Mouse (Mus musculus) adrenal gland (tissue): ENCODE results near the gene Ang2.
"Not testable (repeated sequence)": the region's sequence is repeated elsewhere in the genome, so short reads cannot be mapped to it uniquely, and the experiment has no call there.

Experiments
- intact Hi-C: fragments of 180-260 bp; cut with DNase I; formaldehyde crosslinking; loops from one replicate; pipeline ENCODE4 v1.15.1; 2025
- long read RNA-seq, 2 experiments: library from polyadenylated mRNA; unstranded; transcript quantifications; one replicate each; pipeline ENCODE4 v2.0.0; 2020; ENCODE audit warnings: borderline replicate concordance in 1 of 2; ENCODE audit not compliant: insufficient replicate concordance in 1 of 2

Ang2 gene
- long read RNA-seq, experiment 1: 0 reads
- long read RNA-seq, experiment 2: 0 reads

- intact Hi-C loops: no loop called here
These were observed at the start of gene Ang2 for GRCm38 (mm10) chr14:51199098-51200023. Gene Ang2 (minus strand): TSS chr14:51199148.

- intact Hi-C loops: no loop called here
These were observed 48.8 kb upstream of the Ang2 start for GRCm38 (mm10) chr14:51247736-51248135.

- intact Hi-C loops: loop anchor here (2.0 to 5.0 kb wide), 2 partner anchors 68 to 139 kb away; no protein-coding TSS in a partner anchor
These were observed 42.0 kb upstream of the Ang2 start for GRCm38 (mm10) chr14:51240899-51241298.

DNA sequence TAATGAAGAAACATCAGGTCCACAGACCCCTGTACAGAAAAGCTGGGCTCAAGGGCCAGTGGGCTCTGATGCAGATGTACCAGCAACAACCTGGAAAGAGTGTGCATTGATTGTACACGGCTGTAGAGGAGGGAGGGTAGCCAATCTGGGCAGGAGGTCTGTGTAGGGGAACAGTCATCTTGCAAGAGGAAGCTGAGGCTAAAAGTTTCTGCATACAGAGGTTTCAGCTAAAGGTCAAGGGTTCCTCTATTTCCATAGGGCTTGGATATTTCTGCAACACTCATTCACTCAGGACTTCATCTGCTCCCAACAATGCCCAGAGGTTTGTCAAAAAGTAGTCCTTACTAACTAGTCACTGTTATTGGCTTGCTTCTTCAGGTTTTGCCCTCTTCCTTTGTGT, 38.5 kb upstream of the Ang2 start:
- intact Hi-C loops: not testable (repeated sequence)

- intact Hi-C loops: not testable (repeated sequence)
These were observed 30.7 kb upstream of the Ang2 start for GRCm38 (mm10) chr14:51229657-51230056.

DNA sequence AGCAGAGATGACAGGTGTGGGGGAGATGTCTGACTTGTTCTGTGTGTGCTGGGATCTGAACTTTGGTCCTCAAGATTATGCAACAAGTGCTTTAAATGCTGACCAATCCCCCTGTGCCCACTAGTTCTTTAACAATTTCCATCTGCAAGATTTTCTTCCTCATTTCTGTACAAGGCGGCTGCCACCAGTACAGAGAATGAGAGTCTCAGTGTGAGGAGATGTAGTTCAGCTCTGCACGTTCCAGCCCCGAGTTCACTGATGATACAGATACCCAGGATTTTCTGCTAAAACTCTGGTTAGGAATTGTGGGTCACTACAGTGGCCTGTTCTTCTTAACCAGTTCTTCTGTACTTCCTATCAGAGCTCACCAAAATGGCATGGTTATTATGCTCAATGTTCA, 21.1 kb upstream of the Ang2 start:
- intact Hi-C loops: not testable (repeated sequence)

- intact Hi-C loops: no loop called here
These were observed 4.2 kb upstream of the Ang2 start, which contains the start of gene Ear14 for GRCm38 (mm10) chr14:51203115-51203514. Gene Ear14 (plus strand): TSS chr14:51203391.

DNA sequence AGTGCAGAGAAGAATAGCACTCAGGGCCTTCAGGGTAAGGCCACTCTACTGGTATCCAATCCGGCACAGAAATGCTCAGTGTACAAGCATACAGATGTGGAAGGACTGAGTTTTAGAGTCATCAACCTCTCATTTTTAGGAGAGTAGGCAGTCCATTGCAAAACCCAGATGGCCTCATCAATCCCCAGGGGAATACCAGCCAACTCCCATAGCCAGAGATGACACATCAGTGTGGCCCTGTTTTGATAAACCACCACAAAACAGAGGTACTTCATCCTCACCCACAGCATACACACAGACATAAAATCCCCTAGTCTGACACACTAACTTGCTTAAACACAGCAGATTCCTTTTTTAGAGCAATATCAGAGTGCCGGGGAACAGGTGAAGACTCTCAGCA, 1.5 kb upstream of the Ang2 start:
- intact Hi-C loops: no loop called here

- intact Hi-C loops: no loop called here
These were observed 1.1 kb upstream of the Ang2 start for GRCm38 (mm10) chr14:51200054-51200453.

GRCm38 (mm10) chr14:51195681-51196080, 3.3 kb downstream of the Ang2 start:
- intact Hi-C loops: no loop called here

DNA sequence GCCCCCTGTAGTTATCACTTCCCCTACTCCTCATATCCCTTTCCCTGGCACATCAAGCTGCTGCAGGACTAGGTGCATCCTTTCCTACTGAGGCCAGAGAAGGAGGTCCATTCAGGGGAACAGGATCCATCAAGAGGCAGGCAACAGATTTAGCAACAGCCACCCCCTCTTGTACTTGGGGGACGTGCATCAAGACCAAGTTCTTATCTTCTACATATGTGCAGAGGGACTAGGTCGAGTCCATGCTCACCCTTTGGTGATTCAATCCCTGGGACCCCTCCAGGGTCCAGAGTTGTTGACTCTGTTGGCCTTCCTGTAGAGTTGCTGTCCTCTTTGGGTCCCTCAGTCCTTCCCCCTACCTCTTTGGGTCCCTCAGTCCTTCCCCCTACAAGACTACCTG, 17.9 kb downstream of the Ang2 start:
- intact Hi-C loops: not testable (repeated sequence)

DNA sequence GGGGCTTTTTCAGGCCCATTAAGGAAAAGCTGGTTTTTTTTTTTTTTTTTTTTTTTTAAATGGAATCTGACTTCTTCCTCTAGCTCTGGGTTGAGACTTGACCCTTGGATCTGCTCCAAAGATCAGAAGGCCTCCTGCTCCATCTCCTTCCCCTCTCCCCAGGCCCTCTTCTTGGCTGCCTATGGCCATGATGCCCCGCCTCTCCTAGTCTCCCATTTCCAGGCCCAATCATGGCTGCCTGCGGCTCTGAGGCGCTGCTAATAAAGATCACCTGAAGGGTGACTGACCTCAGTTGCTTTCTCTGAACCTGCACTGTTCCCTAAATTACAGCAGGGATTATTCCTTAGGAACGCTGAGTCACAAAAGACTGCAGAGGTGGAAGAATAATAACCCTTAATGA, 25.1 kb downstream of the Ang2 start:
- intact Hi-C loops: loop anchor here (2.0 to 5.0 kb wide), 3 partner anchors 67 to 173 kb away; no protein-coding TSS in a partner anchor

DNA sequence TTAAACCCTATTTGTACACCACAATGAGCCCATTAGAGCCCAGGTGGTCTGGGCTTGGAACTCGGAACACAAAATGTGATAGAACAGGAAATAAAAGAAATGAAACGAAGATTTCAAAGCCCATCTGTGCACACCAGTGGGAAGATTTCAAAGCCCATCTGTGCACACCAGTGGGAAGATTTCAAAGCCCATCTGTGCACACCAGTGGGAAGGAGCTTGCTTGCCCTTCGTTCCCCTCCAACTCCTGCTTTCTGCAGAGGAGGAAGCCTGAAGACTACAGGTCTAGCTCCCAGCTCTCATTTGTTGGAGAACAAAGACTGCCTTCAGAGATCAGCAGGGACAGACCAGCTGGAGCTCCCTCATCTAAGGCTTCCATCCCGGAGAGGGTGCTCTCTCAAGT, 26.0 kb downstream of the Ang2 start:
- intact Hi-C loops: loop anchor here (2.0 to 5.0 kb wide), 3 partner anchors 68 to 174 kb away; no protein-coding TSS in a partner anchor

GRCm38 (mm10) chr14:51172095-51172865, 26.7 kb downstream of the Ang2 start:
- intact Hi-C loops: loop anchor here (2.0 to 5.0 kb wide), 3 partner anchors 69 to 175 kb away; no protein-coding TSS in a partner anchor

DNA sequence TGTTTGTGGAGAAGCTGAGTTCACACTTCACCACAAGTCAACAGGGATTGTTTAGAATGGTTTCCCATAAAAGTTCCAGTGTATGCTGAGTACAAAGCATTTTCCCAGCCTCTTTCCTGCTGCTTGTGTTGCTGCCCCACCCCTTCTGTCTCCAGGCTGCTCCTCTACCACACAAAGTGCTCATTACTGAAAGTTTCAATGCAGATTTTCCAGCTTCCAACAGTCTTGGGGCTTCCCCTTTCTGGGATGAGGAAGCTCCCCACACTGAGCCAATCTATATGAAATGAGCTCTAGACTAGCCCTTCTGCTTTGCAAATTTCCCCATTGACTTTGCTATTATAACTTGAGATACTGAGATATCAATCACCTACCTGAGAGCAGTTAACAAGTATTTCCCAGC, 32.9 kb downstream of the Ang2 start:
- intact Hi-C loops: no loop called here

DNA sequence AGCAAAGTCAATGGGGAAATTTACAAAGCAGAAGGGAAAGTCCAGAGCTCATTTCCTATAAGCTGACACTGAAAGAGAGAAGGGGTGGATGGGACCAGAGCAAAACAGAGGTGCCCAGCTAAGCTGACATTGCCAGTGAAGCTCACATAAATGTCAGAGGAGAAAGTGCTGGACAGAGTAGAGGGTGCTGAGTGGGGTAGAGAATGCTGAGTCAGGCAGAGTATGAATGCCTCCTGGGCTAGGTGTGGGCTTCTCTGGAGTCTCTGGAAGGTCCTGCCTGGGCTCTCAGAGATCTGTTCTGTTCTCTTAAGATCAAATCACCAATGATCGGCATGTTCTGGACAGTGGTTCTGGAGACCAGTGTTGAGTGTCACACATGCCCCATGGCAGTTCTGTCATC, 33.5 kb downstream of the Ang2 start:
- intact Hi-C loops: no loop called here

- intact Hi-C loops: not testable (repeated sequence)
These were observed 35.6 kb downstream of the Ang2 start for GRCm38 (mm10) chr14:51163323-51163722.

DNA sequence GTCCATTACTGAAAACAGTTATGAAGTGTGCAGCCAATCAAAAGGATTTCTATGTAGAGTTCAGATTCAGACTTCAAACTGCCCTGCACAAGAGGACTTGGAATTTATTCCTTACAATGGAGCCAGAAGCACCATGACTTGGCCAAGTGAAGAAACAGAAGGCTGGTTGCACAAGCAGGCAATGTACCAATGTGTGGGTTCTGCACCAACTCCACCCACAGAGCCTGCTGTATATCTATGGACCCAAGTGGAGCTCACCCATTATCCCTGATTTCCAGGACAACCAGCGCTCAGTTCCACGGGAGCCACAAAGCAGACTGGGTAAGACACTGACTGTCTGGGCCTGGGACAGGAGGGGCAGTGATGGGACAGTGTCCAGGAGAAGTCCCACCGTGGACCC, 37.0 kb downstream of the Ang2 start, which contains the start of gene Rnase2b:
TSS of gene Rnase2b (plus strand) at position 285 of the 400 bp plus-strand sequence.
- intact Hi-C loops: not testable (repeated sequence)

- intact Hi-C loops: no loop called here
These were observed 41.9 kb downstream of the Ang2 start for GRCm38 (mm10) chr14:51157072-51157471.

- intact Hi-C loops: no loop called here
These were observed 42.2 kb downstream of the Ang2 start for GRCm38 (mm10) chr14:51156736-51157068.

- intact Hi-C loops: no loop called here
These were observed 42.8 kb downstream of the Ang2 start for GRCm38 (mm10) chr14:51156056-51156735.
